Mouse (Mus musculus) embryonic facial prominence, embryonic 12.5 days (tissue): ENCODE measurements around the gene Zkscan17. TPM values are rescaled to one million over a fixed set of nuclear protein-coding genes. Genes with fewer than 3 reads are reported as not detected.

ENCODE experiments used
- ATAC-seq: fragments of 200-750 bp; cut with Nextera tagmentation; 2 replicates; pipeline ENCODE4 v1.8.0; 2017; ENCODE audit not compliant: insufficient number of reproducible peaks, insufficient read depth, low FRiP score, low TSS enrichment
- H3K27ac ChIP-seq: fragments of 300-500 bp; sonication (generic); 2 replicates; pipeline ENCODE4 v1.5.1; 2016; ENCODE audit warnings: mild to moderate bottlenecking
- H3K27me3 ChIP-seq: fragments of 300-500 bp; sonication (generic); 2 replicates; pipeline ENCODE4 v1.6.1; 2016; ENCODE audit warnings: mild to moderate bottlenecking, moderate library complexity
- H3K36me3 ChIP-seq: fragments of 300-500 bp; sonication (generic); 2 replicates; pipeline ENCODE4 v1.6.1; 2016; ENCODE audit warnings: mild to moderate bottlenecking
- H3K4me1 ChIP-seq: fragments of 300-500 bp; sonication (generic); 2 replicates; pipeline ENCODE4 v1.6.1; 2016
- H3K4me2 ChIP-seq: fragments of 300-500 bp; sonication (generic); replicated peaks from 2 replicates; pipeline ENCODE4 v1.6.1; 2016; ENCODE audit warnings: mild to moderate bottlenecking, moderate library complexity
- H3K4me3 ChIP-seq: fragments of 300-500 bp; sonication (generic); 2 replicates; pipeline ENCODE4 v1.5.1; 2016; ENCODE audit warnings: mild to moderate bottlenecking
- H3K9ac ChIP-seq: fragments of 300-500 bp; sonication (generic); 2 replicates; pipeline ENCODE4 v1.6.1; 2016; ENCODE audit warnings: mild to moderate bottlenecking, moderate library complexity
- H3K9me3 ChIP-seq: fragments of 300-500 bp; sonication (generic); 2 replicates; pipeline ENCODE4 v1.6.1; 2016; ENCODE audit warnings: mild to moderate bottlenecking, moderate library complexity
- WGBS: fragments of 180-500 bp; shearing (Covaris S2); methylation state at CpG from one replicate; pipeline ENCODE4 v1.1.7; 2016; 5-methylcytosine and 5-hydroxymethylcytosine counted together
- polyA plus RNA-seq: library from polyadenylated mRNA; unstranded; fragments of >200 nt; fragmentation: Nextera tagmentation; extraction: Ambion mirVana; gene quantifications from 2 replicates; pipeline ENCODE4 v1.2.1, GENCODE M21; 2016

Gene Zkscan17
- polyA plus RNA-seq, 1 experiment from 2014 or later: 28.3 TPM

DNA sequence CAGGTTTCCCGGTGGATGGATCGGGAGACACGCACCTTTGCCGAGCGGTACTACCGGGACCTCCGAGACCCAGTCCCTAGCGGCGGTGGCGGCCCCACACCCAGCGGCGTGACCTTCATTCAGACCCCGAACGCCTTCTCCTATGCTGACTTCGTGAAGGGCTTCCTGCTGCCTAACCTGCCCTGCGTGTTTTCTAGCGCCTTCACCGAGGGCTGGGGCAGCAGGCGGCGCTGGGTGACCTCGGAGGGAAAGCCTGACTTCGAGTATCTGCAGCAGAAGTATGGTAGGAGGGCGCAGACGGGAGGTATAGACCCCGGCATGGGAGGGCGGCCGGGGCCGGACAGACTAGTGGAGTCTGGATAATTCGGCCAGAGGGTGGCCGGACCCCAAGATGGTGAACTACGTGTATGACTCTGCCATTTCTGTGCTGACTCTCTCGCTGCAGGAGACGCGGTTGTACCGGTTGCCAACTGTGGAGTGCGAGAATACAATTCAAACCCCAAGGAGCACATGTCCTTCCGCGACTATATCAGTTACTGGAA, 76.2 kb downstream of the Zkscan17 start:
- Histone ChIP-seq H3K4me3 (peak overlapping the region; percentile 90), H3K36me3 (peaks cover 35% of the 10 kb centered on the region), H3K4me2 (peak overlapping the region; percentile 91), H3K27ac (peak overlapping the region; percentile 83), H3K27me3 (no peaks in the 10 kb centered on the region), H3K9ac (peak overlapping the region; percentile 82), H3K9me3 (no peaks in the 10 kb centered on the region), H3K4me1 (peaks cover 25% of the 10 kb centered on the region)
- ATAC-seq: peak; percentile 45; the same call in 1 of the 2 replicates
- WGBS: under 1% methylated on average over 38 of the region's 38 CpGs

DNA sequence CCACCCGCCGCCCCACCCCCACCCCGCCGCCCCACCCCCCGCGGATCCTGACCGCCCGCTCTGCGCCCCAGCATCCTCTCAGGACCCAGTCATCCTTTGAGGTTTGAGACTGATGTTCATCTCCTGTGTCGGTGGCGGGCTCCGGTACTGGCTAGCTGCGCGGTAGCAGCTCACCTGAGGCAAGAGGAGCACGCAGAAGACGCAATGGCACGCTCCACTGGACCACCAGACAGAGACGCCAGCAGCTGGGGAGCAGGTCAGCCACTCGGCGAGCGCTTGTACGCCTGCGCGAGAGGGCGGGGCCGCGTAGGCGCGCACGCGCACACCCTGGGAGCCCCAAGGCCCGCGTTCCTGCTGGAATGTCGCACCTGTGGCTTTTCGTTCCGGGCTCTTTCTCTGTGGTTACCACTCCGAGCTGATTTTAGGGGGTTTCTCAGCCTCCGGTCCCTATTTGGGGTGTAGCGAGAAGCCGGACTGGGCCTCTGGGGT, 76.8 kb downstream of the Zkscan17 start, which contains the start of gene Jmjd4:
Gene Jmjd4 (plus strand): TSS at position 305 of the 489 bp plus-strand sequence.
- H3K27ac ChIP-seq: peak within 1 kb of the TSS; percentile 83
- H3K4me3 ChIP-seq: peak within 1 kb of the TSS; percentile 90
- peaks cover 35% of the 10 kb centered on the region for H3K36me3 ChIP-seq
- peak; percentile 91 for ATAC-seq
- H3K27me3 ChIP-seq: no peaks in the 10 kb centered on the region
- peak within 1 kb of the TSS; percentile 91 for H3K4me2 ChIP-seq
- H3K4me1 ChIP-seq: peaks cover 25% of the 10 kb centered on the region
- H3K9ac ChIP-seq: peak within 1 kb of the TSS; percentile 82
- WGBS: under 1% methylated on average over 40 of the region's 40 CpGs
- H3K9me3 ChIP-seq: no peaks in the 10 kb centered on the region

DNA sequence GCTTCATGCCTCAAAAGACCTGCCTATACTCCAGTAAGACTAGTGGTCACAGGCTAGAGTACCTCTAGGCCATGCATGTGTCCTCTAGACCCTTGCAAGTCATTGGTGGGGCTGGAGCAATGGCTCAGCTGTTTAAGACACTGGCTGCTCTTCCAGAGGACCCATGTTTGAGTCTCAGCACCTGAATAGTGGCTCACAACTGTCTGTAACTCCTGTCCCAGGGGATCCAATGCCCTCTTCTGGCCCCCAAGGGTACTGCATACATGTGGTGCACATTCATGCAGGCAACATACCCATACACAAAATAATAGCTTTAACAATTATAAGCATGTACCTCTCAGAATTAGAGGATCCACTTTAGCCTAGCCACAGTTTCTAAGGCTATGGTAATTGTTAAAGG, 83.4 kb downstream of the Zkscan17 start:
- Histone ChIP-seq H3K4me1 (0 out of 2 replicates have a peak, but pooled peaks cover under 1% of the 10 kb centered on the region), H3K4me2 (no peak overlapping the region), H3K36me3 (peaks cover 20% of the 10 kb centered on the region), H3K9me3 (no peaks in the 10 kb centered on the region), H3K27me3 (no peaks in the 10 kb centered on the region), H3K4me3 (no peak overlapping the region), H3K9ac (no peak overlapping the region), H3K27ac (no peak overlapping the region)
- no peak for ATAC-seq

DNA sequence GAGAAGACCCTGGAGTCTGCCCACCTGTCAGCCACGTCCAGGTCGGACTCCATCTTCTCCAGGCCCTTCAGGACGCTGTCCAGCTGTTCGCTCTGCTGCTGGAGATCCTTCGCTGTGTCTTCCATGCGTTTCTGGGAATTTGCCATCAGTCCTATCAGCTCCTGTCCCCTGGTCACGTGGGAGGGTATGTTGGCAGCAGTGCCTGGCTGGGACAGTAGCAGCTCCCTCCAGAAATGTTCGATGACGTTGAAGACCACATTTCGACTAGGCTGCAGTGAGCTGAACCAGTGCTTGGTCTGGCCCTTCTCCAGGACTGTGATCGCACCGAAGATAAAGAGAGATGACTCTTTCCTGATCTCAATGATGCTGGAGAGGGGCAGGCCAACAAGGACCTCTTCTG, 88.6 kb downstream of the Zkscan17 start:
- H3K27ac ChIP-seq: no peak overlapping the region
- H3K4me3 ChIP-seq: no peak overlapping the region
- ATAC-seq: no peak
- no peak overlapping the region for H3K9ac ChIP-seq
- peaks cover 8% of the 10 kb centered on the region; the same call in 1 of the 2 replicates for H3K9me3 ChIP-seq
- H3K4me1 ChIP-seq: no peaks in the 10 kb centered on the region
- peaks cover 43% of the 10 kb centered on the region for H3K36me3 ChIP-seq
- H3K4me2 ChIP-seq: no peak overlapping the region
- 92% methylated on average over 12 of the region's 12 CpGs for WGBS
- no peaks in the 10 kb centered on the region for H3K27me3 ChIP-seq

Other genes with a start within 250 kb of the Zkscan17 start
- gene Wnt3a, start 236.0 kb downstream of the Zkscan17 start, polyA plus RNA-seq: 1.8 and 2.6 TPM in 2 replicates
- 5.9 and 7.1 TPM in 2 replicates for gene Wnt9a, start 219.8 kb downstream of the Zkscan17 start, polyA plus RNA-seq
- not detected in 2 replicates for gene Prss38, start 151.1 kb downstream of the Zkscan17 start, polyA plus RNA-seq
- gene Jmjd4, start 76.7 kb downstream of the Zkscan17 start, polyA plus RNA-seq: 18.8 and 19.3 TPM in 2 replicates
- gene Snap47, start 75.6 kb downstream of the Zkscan17 start, polyA plus RNA-seq: 157 and 169 TPM in 2 replicates
- gene Zfp867, start 54.3 kb downstream of the Zkscan17 start, polyA plus RNA-seq: 8.7 and 10.1 TPM in 2 replicates
- 0.08 and 0.25 TPM in 2 replicates for gene Nlrp3, start 14.8 kb upstream of the Zkscan17 start, polyA plus RNA-seq
- gene Olfr222, start 49.5 kb upstream of the Zkscan17 start, polyA plus RNA-seq: 0.09 TPM in 1 of 2 replicates, not detected in the other
- not detected in 2 replicates for gene Olfr223, start 66.5 kb upstream of the Zkscan17 start, polyA plus RNA-seq
- gene Mprip, start 134.6 kb upstream of the Zkscan17 start, polyA plus RNA-seq: 87.9 and 109 TPM in 2 replicates